Mouse (Mus musculus) forebrain, embryonic 15.5 days (tissue): ENCODE measurements at regions not wholly inside any gene's neighbourhood (a gene's known extent, or its start where the extent isn't known, plus 50 kb on each side); places are given as distances from the start of the nearest gene placed in this dataset.
"Not testable (repeated sequence)": the region's sequence is repeated elsewhere in the genome, so short reads cannot be mapped to it uniquely, and the experiment has no call there.

ENCODE experiments used
- ATAC-seq: fragments of 200-750 bp; cut with Nextera tagmentation; replicated peaks from 2 replicates; pipeline ENCODE4 v1.8.0; 2017; ENCODE audit warnings: mild to moderate bottlenecking, moderate TSS enrichment, moderate library complexity
- H3K27ac ChIP-seq: fragments of 300-500 bp; sonication (generic); replicated peaks from 2 replicates; pipeline ENCODE4 v1.5.1; 2015; ENCODE audit warnings: mild to moderate bottlenecking, inconsistent platforms
- H3K27me3 ChIP-seq: fragments of 300-500 bp; sonication (generic); 2 replicates; pipeline ENCODE4 v1.6.1; 2015; ENCODE audit warnings: inconsistent platforms
- H3K36me3 ChIP-seq: fragments of 300-500 bp; sonication (generic); 2 replicates; pipeline ENCODE4 v1.6.1; 2015; ENCODE audit warnings: mild to moderate bottlenecking, inconsistent platforms
- H3K4me1 ChIP-seq: fragments of 300-500 bp; sonication (generic); 2 replicates; pipeline ENCODE4 v1.6.1; 2015; ENCODE audit warnings: inconsistent platforms
- H3K4me2 ChIP-seq: fragments of 300-500 bp; sonication (generic); replicated peaks from 2 replicates; pipeline ENCODE4 v1.6.1; 2015; ENCODE audit warnings: mild to moderate bottlenecking, inconsistent platforms
- H3K4me3 ChIP-seq: fragments of 300-500 bp; sonication (generic); 2 replicates; pipeline ENCODE4 v1.5.1; 2015; ENCODE audit warnings: mild to moderate bottlenecking, inconsistent platforms
- H3K9ac ChIP-seq: fragments of 300-500 bp; sonication (generic); replicated peaks from 2 replicates; pipeline ENCODE4 v1.6.1; 2015; ENCODE audit warnings: mild to moderate bottlenecking, inconsistent platforms
- H3K9me3 ChIP-seq: fragments of 300-500 bp; sonication (generic); 2 replicates; pipeline ENCODE4 v1.6.1; 2016; ENCODE audit warnings: inconsistent platforms
- WGBS: fragments of 180-500 bp; shearing (Covaris S2); methylation state at CpG from one replicate; pipeline ENCODE4 v1.1.7; 2015; ENCODE audit warnings: mixed read lengths; 5-methylcytosine and 5-hydroxymethylcytosine counted together

DNA sequence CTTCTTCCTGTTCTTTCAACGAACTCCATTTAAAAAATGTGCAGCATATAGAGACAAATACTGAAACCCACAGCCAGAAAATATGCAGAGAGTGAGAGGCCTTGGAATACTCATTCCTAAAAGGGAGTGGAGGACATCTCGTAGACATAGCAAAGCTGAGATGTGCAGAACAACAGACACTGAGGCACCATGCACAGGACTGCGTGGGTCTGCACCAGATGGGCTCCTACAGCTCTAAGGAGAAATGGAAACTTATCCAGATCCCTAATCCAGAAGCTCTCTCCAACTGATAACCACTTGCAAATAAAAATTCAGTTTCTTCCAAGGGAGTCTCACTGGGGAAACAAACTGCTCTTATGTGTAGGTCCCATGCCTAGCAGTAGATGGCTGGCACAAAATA, 101.6 kb downstream of the Slc25a24 start:
- Histone ChIP-seq H3K27me3 (no peaks in the 10 kb centered on the region), H3K36me3 (no peaks in the 10 kb centered on the region), H3K9ac (no peak overlapping the region), H3K27ac (no peak overlapping the region), H3K4me2 (no peak overlapping the region), H3K4me3 (no peak overlapping the region), H3K9me3 (no peaks in the 10 kb centered on the region), H3K4me1 (no peaks in the 10 kb centered on the region)
- 75% methylated on average over 3 of the region's 3 CpGs for WGBS
- no peak for ATAC-seq

DNA sequence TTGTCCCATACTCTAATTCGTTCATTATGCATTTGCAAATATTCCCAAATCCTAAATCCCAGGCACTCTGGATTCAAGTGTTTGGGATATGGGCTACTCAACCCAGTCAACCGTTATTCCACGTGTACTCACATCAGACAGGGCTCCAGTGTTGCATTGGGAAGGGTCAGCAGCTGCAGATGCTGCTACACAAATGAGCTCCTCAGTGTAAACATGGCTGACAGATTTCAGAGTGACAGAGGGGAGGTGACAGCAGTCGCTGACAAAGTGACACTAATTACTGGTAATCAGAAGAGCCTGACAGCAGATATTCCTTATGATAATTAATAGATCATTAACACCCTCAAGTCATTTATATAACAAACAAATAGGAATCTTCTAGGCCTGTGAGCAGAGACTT, 106.2 kb upstream of the Vav3 start:
- Histone ChIP-seq H3K9me3 (no peaks in the 10 kb centered on the region), H3K4me2 (no peak overlapping the region), H3K36me3 (no peaks in the 10 kb centered on the region), H3K4me3 (no peak overlapping the region), H3K9ac (no peak overlapping the region), H3K27ac (no peak overlapping the region), H3K27me3 (no peaks in the 10 kb centered on the region), H3K4me1 (no peaks in the 10 kb centered on the region)
- no peak for ATAC-seq
- 59% methylated on average over 4 of the region's 4 CpGs for WGBS

DNA sequence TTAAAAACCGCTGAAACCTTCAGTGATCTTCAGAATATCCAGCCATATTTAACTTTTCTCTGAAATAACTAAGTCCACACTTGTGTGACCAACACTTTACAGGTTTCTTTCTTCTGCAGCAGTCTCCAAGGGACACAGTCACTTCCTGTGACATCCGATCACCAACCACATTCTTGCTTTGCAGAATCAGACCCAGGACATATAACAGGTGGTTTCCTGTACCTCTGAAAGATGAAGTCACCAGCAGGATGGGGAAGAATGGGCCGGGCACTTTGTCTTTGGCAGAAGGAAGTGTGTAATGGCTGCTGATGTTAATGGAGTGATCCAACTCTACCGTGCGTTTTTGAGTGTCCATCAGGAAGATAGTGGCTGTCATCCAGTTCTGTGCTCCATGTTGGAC, 103.5 kb upstream of the Vav3 start:
- Histone ChIP-seq H3K27me3 (no peaks in the 10 kb centered on the region), H3K36me3 (no peaks in the 10 kb centered on the region), H3K9ac (no peak overlapping the region), H3K9me3 (no peaks in the 10 kb centered on the region), H3K4me3 (no peak overlapping the region), H3K4me2 (no peak overlapping the region), H3K4me1 (no peaks in the 10 kb centered on the region), H3K27ac (no peak overlapping the region)
- no peak for ATAC-seq
- 89% methylated on average over 5 of the region's 5 CpGs for WGBS

DNA sequence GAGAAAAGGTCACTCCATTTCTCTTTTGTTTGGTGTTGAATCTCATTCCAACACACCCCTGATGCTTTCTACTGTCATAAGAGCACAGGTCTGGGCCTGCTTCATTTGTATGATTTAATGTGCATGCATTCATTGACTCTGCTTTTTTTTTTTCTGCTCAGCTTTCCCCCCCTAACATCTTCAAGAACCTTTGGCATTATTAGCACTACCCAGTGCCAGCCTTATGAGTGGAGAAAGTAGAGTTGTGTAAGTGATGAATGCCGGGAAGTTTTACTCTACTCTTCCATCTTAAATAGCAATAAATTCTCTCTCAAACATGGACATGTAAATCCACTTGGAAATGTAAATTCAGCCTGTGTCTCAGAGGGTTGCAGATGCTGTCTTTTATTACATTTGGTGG, 97.0 kb upstream of the Vav3 start:
- WGBS: 97% methylated on average over 1 of the region's 1 CpGs
- no peaks in the 10 kb centered on the region for H3K36me3 ChIP-seq
- no peak overlapping the region for H3K27ac ChIP-seq
- no peaks in the 10 kb centered on the region for H3K4me1 ChIP-seq
- no peak for ATAC-seq
- H3K9ac ChIP-seq: no peak overlapping the region
- no peak overlapping the region for H3K4me2 ChIP-seq
- no peaks in the 10 kb centered on the region for H3K9me3 ChIP-seq
- no peak overlapping the region for H3K4me3 ChIP-seq
- H3K27me3 ChIP-seq: no peaks in the 10 kb centered on the region

DNA sequence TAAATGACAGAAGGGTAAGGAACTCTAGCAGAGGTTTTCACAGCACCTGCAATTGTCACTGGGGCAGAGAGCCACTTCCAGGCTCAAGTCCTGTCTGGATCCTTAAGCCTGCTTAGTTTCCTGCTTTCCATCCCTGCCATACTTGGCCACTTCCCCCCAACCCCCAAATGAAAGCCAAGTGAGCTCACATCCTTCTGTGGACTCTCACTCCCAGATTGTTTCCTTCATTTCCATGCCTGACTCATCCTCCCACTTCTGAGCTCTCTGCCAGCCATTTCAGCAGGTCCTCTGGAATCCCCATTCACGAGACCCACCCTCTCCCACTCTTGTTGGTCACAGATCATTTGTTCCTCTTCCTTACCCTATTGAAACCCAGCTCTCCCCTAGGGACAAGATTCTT, 91.7 kb upstream of the Vav3 start:
- 42% methylated on average over 1 of the region's 1 CpGs for WGBS
- Histone ChIP-seq H3K4me3 (no peak overlapping the region), H3K4me1 (no peaks in the 10 kb centered on the region), H3K36me3 (no peaks in the 10 kb centered on the region), H3K27me3 (no peaks in the 10 kb centered on the region), H3K4me2 (no peak overlapping the region), H3K9me3 (no peaks in the 10 kb centered on the region), H3K9ac (no peak overlapping the region), H3K27ac (no peak overlapping the region)
- no peak for ATAC-seq

DNA sequence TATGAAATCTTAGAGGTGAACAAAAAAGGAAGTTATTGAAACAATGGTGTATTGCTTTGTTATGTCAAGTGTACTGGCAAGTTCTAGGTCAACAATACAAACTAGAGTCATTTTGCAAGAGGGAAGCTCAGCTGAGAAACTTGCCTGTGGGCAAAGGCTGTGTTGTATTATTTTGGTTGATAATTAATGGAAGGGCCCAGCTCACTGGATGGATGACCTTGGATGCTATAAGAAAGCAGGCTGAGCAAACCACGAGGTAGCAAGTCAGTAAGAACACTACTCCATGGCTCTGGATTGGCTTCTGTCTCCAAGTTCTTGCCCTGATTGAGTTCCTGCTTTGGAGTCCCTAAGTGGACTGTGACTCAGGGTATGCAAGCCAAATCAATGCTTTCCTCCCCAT, 91.1 kb upstream of the Vav3 start:
- H3K9ac ChIP-seq: no peak overlapping the region
- WGBS: 76% methylated on average over 1 of the region's 1 CpGs
- no peak overlapping the region for H3K27ac ChIP-seq
- no peak for ATAC-seq
- H3K4me3 ChIP-seq: no peak overlapping the region
- H3K4me1 ChIP-seq: no peaks in the 10 kb centered on the region
- no peaks in the 10 kb centered on the region for H3K27me3 ChIP-seq
- H3K36me3 ChIP-seq: no peaks in the 10 kb centered on the region
- no peaks in the 10 kb centered on the region for H3K9me3 ChIP-seq
- H3K4me2 ChIP-seq: no peak overlapping the region

DNA sequence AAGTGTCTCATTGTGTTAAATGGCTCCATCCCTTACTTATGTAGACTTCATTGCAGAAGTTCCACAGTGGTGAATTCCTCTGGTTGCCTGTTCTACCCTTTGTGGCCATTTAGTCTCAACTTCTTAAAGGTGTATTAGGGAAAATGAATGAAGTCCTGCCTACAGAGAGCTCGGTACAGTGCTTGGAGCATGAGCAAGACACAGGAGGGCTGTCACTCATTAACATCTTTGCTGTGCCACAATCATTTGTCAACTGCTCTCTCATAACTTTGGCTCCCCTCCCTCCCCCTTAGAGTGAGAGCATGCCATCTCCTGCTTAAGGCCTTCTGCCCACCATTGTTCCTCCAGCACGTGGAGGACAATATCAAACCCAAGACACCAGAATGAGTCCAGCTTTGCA, 90.5 kb upstream of the Vav3 start:
- no peak for ATAC-seq
- Histone ChIP-seq H3K4me2 (no peak overlapping the region), H3K36me3 (no peaks in the 10 kb centered on the region), H3K4me1 (no peaks in the 10 kb centered on the region), H3K27me3 (no peaks in the 10 kb centered on the region), H3K9ac (no peak overlapping the region), H3K9me3 (no peaks in the 10 kb centered on the region), H3K4me3 (no peak overlapping the region), H3K27ac (no peak overlapping the region)
- WGBS: 85% methylated on average over 2 of the region's 2 CpGs

DNA sequence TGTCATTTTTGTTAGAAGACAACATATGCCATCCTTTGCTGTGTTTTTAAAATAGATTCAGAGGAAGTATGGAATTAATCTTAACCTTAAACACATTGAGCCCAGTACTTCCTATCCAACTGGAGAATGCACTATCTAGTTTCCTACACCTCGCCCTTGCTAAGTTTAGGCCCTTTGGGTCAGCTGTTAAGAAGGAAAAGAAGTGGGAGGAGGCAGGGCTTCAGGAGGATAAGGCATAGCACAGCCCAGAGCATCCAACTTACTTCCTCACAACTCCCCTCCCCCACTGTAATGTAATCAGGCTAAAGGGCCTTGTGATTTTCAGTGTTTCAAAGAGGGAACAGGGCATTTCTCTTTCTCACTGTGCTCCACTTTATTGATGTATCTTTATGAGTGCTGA, 88.7 kb upstream of the Vav3 start:
- Histone ChIP-seq H3K4me1 (no peaks in the 10 kb centered on the region), H3K4me3 (no peak overlapping the region), H3K4me2 (no peak overlapping the region), H3K9ac (no peak overlapping the region), H3K36me3 (no peaks in the 10 kb centered on the region), H3K9me3 (no peaks in the 10 kb centered on the region), H3K27me3 (no peaks in the 10 kb centered on the region), H3K27ac (no peak overlapping the region)
- no peak for ATAC-seq
- 70% methylated on average over 1 of the region's 1 CpGs for WGBS

DNA sequence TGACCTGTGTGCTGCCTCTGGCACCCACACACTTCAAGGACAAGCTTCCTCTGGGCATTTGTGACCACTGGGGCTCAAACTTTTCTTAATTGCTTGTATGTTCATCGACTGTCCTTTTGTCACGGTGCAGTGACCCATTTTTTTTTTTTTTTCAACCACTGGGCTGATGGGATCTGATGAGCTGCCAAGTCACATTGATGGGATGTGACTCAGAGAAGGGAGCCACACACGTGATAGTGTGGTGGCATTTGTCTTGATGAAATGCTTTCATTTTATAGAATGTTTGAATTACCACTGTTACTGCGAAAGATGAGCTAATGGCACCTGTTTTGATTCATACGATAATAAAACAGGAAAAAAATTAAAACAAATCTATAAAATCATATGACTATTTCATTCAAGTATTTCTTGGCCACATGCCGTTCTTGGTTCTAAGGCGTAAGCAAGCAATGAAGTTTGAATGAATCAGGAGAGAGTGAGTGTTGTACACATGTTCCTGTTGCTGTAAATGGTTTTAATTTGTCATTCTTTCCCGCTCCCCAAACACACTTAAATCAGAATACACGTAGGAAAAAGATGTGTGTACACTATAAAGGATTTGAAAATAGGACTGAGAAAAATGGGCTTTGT, 86.3 kb upstream of the Vav3 start:
- 77% methylated on average over 9 of the region's 9 CpGs for WGBS

DNA sequence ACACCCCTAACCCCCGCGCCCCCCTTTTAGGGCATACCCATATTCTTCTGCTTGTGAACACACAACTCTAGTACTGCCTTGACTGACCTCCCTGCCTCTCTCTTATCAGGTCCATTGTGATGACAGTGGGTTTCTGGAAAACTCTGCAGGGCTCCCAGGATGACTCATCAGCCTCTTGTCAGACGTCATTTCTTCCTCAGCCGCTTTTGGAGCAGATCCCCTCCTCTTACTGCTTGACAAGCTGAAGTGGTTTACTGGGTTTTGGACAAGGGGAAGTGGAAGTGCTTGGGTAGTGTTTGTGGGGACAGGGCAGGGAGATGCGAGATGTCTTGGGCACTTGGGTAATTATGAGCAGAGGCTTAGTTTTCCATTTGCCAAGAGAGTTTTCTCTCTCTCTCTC, 85.5 kb upstream of the Vav3 start:
- no peak for ATAC-seq
- 87% methylated on average over 5 of the region's 5 CpGs for WGBS
- H3K9me3 ChIP-seq: no peaks in the 10 kb centered on the region

More for the DNA sequence above, 86.3 kb upstream of the Vav3 start:
- Histone ChIP-seq H3K27ac (no peak overlapping the region), H3K9me3 (no peaks in the 10 kb centered on the region), H3K27me3 (no peaks in the 10 kb centered on the region), H3K4me3 (no peak overlapping the region), H3K36me3 (no peaks in the 10 kb centered on the region), H3K4me1 (no peaks in the 10 kb centered on the region), H3K4me2 (no peak overlapping the region), H3K9ac (no peak overlapping the region)
- ATAC-seq: no peak

DNA sequence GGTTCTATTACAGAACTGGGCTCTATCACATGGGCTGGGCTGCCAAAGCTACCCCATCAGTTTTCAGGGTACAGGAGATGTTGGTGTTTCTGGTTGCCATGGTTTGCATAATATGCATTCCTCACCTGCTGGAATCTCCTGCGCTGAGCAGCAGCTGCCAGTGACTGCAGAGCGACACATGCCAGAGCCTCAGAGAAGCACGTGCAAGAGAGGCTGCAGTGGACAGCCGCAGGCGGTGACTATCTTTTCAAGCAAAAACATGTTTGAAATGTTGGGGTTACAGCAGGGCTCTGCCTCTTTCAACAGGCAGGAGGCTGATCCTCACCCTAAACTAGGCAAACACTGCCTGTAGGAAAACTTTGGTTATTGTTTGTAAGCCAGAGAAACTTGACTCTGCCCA, 83.7 kb upstream of the Vav3 start:
- no peaks in the 10 kb centered on the region for H3K9me3 ChIP-seq
- no peak for ATAC-seq
- H3K9ac ChIP-seq: no peak overlapping the region
- H3K4me1 ChIP-seq: no peaks in the 10 kb centered on the region
- H3K36me3 ChIP-seq: no peaks in the 10 kb centered on the region
- WGBS: 84% methylated on average over 5 of the region's 5 CpGs
- no peak overlapping the region for H3K4me3 ChIP-seq
- no peaks in the 10 kb centered on the region for H3K27me3 ChIP-seq
- no peak overlapping the region for H3K27ac ChIP-seq
- H3K4me2 ChIP-seq: no peak overlapping the region

More for the DNA sequence above, 85.5 kb upstream of the Vav3 start:
- no peaks in the 10 kb centered on the region for H3K27me3 ChIP-seq
- no peak overlapping the region for H3K9ac ChIP-seq
- no peak overlapping the region for H3K4me3 ChIP-seq
- H3K36me3 ChIP-seq: no peaks in the 10 kb centered on the region
- no peak overlapping the region for H3K27ac ChIP-seq
- no peaks in the 10 kb centered on the region for H3K4me1 ChIP-seq
- no peak overlapping the region for H3K4me2 ChIP-seq

DNA sequence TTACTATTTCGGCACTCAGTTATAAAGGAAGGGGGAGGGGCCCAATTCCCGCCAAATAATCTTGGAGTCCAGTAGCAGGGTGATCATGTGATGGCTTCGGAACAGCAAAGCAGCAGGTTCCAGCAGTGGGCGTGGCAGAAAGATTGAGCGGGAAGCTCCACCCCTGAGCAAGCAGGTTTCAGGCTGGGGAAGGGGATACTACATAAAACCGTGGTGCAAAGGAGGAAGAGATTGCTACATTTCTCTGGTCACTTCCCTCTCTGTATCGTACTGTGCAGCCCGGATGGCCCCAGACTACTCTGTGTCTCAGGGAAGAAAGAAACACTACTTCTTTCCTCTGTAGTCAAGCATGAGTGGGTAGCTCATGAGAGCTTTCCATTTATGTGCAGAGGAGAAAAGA, 73.5 kb upstream of the Vav3 start:
- not testable (repeated sequence) for H3K36me3 ChIP-seq, H3K9me3 ChIP-seq, H3K27me3 ChIP-seq, H3K4me2 ChIP-seq, H3K9ac ChIP-seq, H3K27ac ChIP-seq, H3K4me3 ChIP-seq, ATAC-seq, H3K4me1 ChIP-seq
- 72% methylated on average over 8 of the region's 8 CpGs for WGBS

DNA sequence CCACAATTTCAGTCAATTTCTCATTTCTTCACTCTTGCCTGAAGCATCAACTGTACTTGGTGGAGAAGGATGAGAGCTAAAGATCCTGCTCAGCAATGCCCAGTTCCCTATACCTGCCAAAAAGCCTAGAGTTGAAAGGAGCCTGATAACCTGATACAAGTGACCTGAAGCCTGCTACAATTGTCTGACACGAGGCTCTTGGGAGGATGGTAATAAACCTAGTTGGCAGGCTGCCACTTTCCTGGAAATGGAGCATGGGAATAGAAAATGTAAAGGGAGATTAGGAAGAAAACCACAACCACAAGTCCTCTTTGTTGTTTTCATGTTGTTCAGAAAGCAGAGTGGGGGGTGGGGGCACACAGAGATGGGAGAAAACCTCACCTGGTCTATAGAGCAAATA, 69.7 kb upstream of the Vav3 start:
- no peaks in the 10 kb centered on the region for H3K9me3 ChIP-seq

More for the DNA sequence above, 69.7 kb upstream of the Vav3 start:
- 11% methylated on average over 1 of the region's 1 CpGs for WGBS
- Histone ChIP-seq H3K36me3 (no peaks in the 10 kb centered on the region), H3K27me3 (no peaks in the 10 kb centered on the region), H3K27ac (no peak overlapping the region), H3K4me3 (no peak overlapping the region), H3K4me1 (no peaks in the 10 kb centered on the region; the same call in 1 of the 2 replicates), H3K9ac (no peak overlapping the region), H3K4me2 (no peak overlapping the region)
- no peak for ATAC-seq
